8 mouse cellular contexts compared by ENCODE assay signal in the genomic region with DNA sequence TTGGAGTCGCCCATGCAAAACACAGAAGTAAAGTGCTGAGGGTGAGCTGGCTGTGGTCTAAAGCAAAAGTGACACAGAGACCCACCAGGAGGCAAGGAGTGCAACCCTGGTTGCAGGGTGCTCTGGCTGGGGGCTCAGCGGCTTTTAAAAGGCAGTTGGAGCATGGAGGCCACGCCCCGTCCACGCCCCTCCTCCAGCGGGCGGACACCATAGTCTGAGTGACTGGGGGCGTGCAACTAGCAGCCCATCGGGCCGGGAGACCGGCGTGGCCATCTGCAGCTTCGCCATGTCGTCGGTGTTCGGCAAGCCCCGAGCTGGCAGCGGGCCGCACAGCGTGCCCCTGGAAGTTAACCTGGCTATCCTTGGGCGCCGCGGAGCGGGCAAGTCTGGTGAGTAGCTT. TPM values are rescaled to one million over a fixed set of nuclear protein-coding genes. Genes with fewer than 3 reads are reported as not detected.
DNase-seq lines count a peak whose midpoint lies in the region; ATAC-seq and TF ChIP-seq lines count a peak whose summit lies in the region.

Gene Rasl12, plus strand, starts transcription at position 228 of the 400 bp plus-strand sequence.

- peak; percentile 42 to 58 for DNase-seq in left cerebral cortex, adult 18-20 months (ENCODE audit: low spot score in 2 of 2)
- no peak for DNase-seq in left cerebral cortex, adult 11 months (ENCODE audit: low spot score)
- peak; percentile 77 to 81 for DNase-seq in heart, adult 9 months (ENCODE audit: low spot score in 2 of 2)
- DNase-seq in kidney, adult 8-10 months, result peak; percentile 33 to 64
- no peak for DNase-seq in liver, adult 2 months (ENCODE audit: extremely low read depth, low read depth, low spot score)
- DNase-seq in midbrain, postnatal 0 days (ENCODE audit: low spot score), result peak; percentile 74
- DNase-seq in splenic B cell, adult 2 months (ENCODE audit: low read depth, low spot score), result peak; percentile 50

- no peaks in the 10 kb centered on the region for H3K27me3 ChIP-seq in embryonic facial prominence, embryonic 15.5 days
- H3K27me3 ChIP-seq in liver, adult 2 months (ENCODE audit: control insufficient read depth, insufficient read depth, low read length), result 0 out of 2 replicates have a peak, but pooled peaks cover 2% of the 10 kb centered on the region
- H3K27me3 ChIP-seq in midbrain, postnatal 0 days (ENCODE audit: insufficient read depth, low read length), result no peaks in the 10 kb centered on the region
- no peaks in the 10 kb centered on the region for H3K27me3 ChIP-seq in splenic B cell, adult 2 months (ENCODE audit: control insufficient read depth, insufficient read depth, low read length, poor library complexity, severe bottlenecking)

- no peak for TF ChIP-seq CTCF in liver, adult 2 months (IDR thresholded peaks at IDR 0.05; ENCODE audit: low read depth, low read length)
- TF ChIP-seq CTCF in midbrain, postnatal 0 days (IDR thresholded peaks at IDR 0.05), result no peak

- H3K9ac ChIP-seq in embryonic facial prominence, embryonic 15.5 days, result no peak within 1 kb of the TSS
- no peak within 1 kb of the TSS; the same call in 1 of the 2 replicates for H3K9ac ChIP-seq in liver, adult 2 months (ENCODE audit: low read depth, low read length)
- H3K9ac ChIP-seq in midbrain, postnatal 0 days (replicated peaks; ENCODE audit: low read length, poor library complexity, severe bottlenecking), result peak within 1 kb of the TSS; percentile 59

- under 1% methylated on average over 24 of the region's 24 CpGs for WGBS in embryonic facial prominence, embryonic 15.5 days
- WGBS in liver, adult 2 months, result 4% methylated on average over 24 of the region's 24 CpGs
- under 1% methylated on average over 22 of the region's 24 CpGs for WGBS in midbrain, postnatal 0 days

- no peaks in the 10 kb centered on the region for H3K9me3 ChIP-seq in embryonic facial prominence, embryonic 15.5 days (replicated peaks)
- no peaks in the 10 kb centered on the region for H3K9me3 ChIP-seq in midbrain, postnatal 0 days (ENCODE audit: low read length)

- no peak for TF ChIP-seq POLR2A in liver, adult 2 months (IDR thresholded peaks at IDR 0.05; ENCODE audit: extremely low read depth, insufficient read depth, low read length)

- H3K27ac ChIP-seq in embryonic facial prominence, embryonic 15.5 days (replicated peaks), result no peak within 1 kb of the TSS
- H3K27ac ChIP-seq in liver, adult 2 months (replicated peaks; ENCODE audit: insufficient read depth, low read depth, low read length), result no peak within 1 kb of the TSS
- no peak within 1 kb of the TSS for H3K27ac ChIP-seq in midbrain, postnatal 0 days (ENCODE audit: low read depth, low read length)

- no peaks in the 10 kb centered on the region for H3K79me2 ChIP-seq in liver, adult 2 months (ENCODE audit: control insufficient read depth, insufficient read depth, low read length)

- peaks cover 12% of the 10 kb centered on the region for H3K4me1 ChIP-seq in embryonic facial prominence, embryonic 15.5 days
- H3K4me1 ChIP-seq in liver, adult 2 months (ENCODE audit: control insufficient read depth, insufficient read depth, low read length), result 0 out of 2 replicates have a peak, but pooled peaks cover 2% of the 10 kb centered on the region
- no peaks in the 10 kb centered on the region for H3K4me1 ChIP-seq in midbrain, postnatal 0 days (ENCODE audit: insufficient read depth, low read length)

- H3K36me3 ChIP-seq in embryonic facial prominence, embryonic 15.5 days, result no peaks in the 10 kb centered on the region
- H3K36me3 ChIP-seq in liver, adult 2 months (ENCODE audit: control insufficient read depth, insufficient read depth, low read length), result no peaks in the 10 kb centered on the region
- H3K36me3 ChIP-seq in midbrain, postnatal 0 days (ENCODE audit: insufficient read depth, low read length), result no peaks in the 10 kb centered on the region
- H3K36me3 ChIP-seq in splenic B cell, adult 2 months (ENCODE audit: control insufficient read depth, insufficient read depth, low read length, poor library complexity, severe bottlenecking), result no peaks in the 10 kb centered on the region

- H3K4me3 ChIP-seq in embryonic facial prominence, embryonic 15.5 days (replicated peaks), result peak within 1 kb of the TSS; percentile 52
- H3K4me3 ChIP-seq in liver, adult 2 months (ENCODE audit: insufficient read depth, low read depth, low read length), result peak within 1 kb of the TSS; percentile 35; the same call in 1 of the 2 replicates
- H3K4me3 ChIP-seq in midbrain, postnatal 0 days (ENCODE audit: low read depth, low read length), result peak within 1 kb of the TSS; percentile 42

- H3K4me2 ChIP-seq in embryonic facial prominence, embryonic 15.5 days (replicated peaks), result peak within 1 kb of the TSS; percentile 88
- peak within 1 kb of the TSS; percentile 69 for H3K4me2 ChIP-seq in midbrain, postnatal 0 days (ENCODE audit: low read depth, low read length, poor library complexity, severe bottlenecking)

- peak; percentile 64; the same call in 1 of the 2 replicates for ATAC-seq in embryonic facial prominence, embryonic 15.5 days (ENCODE audit: insufficient number of reproducible peaks, low FRiP score, low TSS enrichment, low read depth)
- ATAC-seq in midbrain, postnatal 0 days (ENCODE audit: low FRiP score), result peak; percentile 47; the same call in 1 of the 2 replicates

RNA-seq across cellular contexts. Expression of gene Rasl12, which starts in this region (rescaled TPM):
- 1 to 10 TPM; 2.4 to 2.7 TPM for total RNA-seq in left cerebral cortex, adult 18-20 months (2021)
- polyA plus RNA-seq in embryonic facial prominence, embryonic 15.5 days (2015; fragmentation: Nextera tagmentation; extraction: Ambion mirVana), result 8.6 and 8.7 TPM in 2 replicates
- total RNA-seq in liver, adult 2 months (2014; rRNA removed), result 0.09 and 0.13 TPM in 2 replicates
- 0.17 and 0.32 TPM in 2 replicates for polyA plus RNA-seq in liver, adult 2 months (2012; rRNA removed)
- 6.1 and 9.3 TPM in 2 replicates for total RNA-seq in midbrain, postnatal 0 days (2014; rRNA removed)
- polyA plus RNA-seq in midbrain, postnatal 0 days (2015; fragmentation: Nextera tagmentation; extraction: Ambion mirVana), result 4.3 and 4.8 TPM in 2 replicates

Comparison
In these comparisons a context has a peak if more than half of its experiments do, and no peak if none do; other contexts are left out.
1. DNase-seq: peak in left cerebral cortex, adult 18-20 months (2 of 2), heart, adult 9 months (2 of 2), kidney, adult 8-10 months (2 of 2), midbrain, postnatal 0 days (single experiment) and splenic B cell, adult 2 months (single experiment); none in left cerebral cortex, adult 11 months (single experiment) and liver, adult 2 months (single experiment).
2. Peak in every context shown above with its lines, with median percentiles within 50 percentile points of each other: H3K4me3 ChIP-seq.